Mouse (Mus musculus): ENCODE measurements around the gene Ascl2.

Ascl2 gene

DNA sequence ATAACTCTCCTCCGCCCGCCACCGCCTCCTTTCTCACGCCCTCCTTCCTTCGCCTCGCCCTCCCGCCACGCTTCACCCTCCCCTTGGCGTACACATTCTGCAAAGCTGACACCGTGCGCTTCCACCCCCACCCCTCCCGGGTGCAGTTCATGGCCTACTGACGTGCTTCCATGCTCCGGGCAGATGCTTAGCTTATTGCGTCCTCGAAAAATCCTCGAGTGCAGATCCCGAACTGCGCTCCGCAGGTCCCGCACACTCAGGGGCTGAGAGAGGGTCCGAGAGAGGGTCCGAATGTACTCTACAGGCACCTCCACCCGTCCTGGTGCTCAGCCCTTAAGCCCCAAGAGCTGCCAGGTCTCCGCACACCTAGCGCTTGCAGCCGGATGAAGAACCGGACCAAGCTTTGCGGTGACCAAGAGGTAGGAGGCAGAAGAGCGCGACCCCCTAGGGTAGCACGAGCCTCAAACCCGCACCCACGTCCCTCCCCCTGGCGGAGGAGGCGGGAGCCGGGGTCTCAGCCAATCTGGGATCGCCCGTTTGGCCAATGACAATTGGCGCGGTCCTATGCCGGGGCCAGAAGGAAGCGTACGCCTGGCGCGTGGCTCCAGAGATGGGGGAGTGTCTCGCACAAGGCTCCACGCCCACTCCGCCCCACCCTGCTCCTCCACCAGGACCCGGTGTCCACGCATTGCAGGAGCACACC is at the start of gene Ascl2:
TSS of gene Ascl2 (minus strand) at position 456 of the 703 bp plus-strand sequence.
- DNase-seq (ENCODE audit: low read depth, low spot score) = no peak

GRCm38 (mm10) chr7:143017181-143017580 is 48.1 kb upstream of the Ascl2 start:
- no peak for DNase-seq (ENCODE audit: low read depth, low spot score)

GRCm38 (mm10) chr7:143016424-143017142 is 47.5 kb upstream of the Ascl2 start:
- DNase-seq (ENCODE audit: low read depth, low spot score) = no peak

- DNase-seq (ENCODE audit: low read depth, low spot score) = no peak
Measured at GRCm38 (mm10) chr7:143015755-143016423, 46.8 kb upstream of the Ascl2 start.

DNA sequence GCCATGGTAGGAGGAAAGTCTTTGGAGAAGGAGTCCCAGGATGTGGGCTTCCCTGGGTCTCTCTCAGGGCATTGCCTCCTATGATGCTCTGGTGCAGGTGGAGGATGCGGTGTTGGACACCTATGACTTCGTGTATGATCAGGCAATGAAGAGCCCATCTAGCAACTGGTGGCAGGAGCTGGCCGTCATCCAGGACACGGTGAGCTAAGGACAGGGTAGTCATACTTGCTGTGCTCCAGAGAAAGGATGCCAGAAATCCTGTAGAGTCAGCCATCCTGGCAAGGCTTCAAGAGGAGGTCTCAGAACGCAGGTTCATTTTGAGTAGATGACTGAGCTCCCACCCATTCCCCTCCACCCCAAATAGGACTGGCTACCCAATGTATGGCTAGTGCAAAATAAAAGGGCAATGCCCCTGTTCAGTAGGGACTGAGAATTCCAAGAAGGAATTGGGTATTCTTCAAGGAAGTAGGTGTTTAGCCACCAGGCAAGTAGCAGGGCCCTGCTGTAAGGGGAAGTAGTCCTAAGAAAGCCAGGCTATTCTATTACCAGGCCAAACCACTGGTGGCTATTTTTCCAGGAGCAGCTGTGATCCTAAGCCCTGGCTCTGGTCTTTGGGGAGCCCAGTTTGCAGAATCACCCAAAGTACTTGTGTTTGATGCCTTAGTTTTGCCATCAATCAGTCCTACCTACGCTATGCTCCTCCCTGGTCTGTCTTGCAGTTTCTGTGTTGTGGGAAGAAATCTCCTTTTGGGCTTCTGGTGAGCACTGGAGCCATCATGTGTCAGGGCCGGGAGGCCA is 46.0 kb upstream of the Ascl2 start:
- DNase-seq (ENCODE audit: low read depth, low spot score) = no peak

- no peak for DNase-seq (ENCODE audit: low read depth, low spot score)
Measured at GRCm38 (mm10) chr7:143013420-143014178, 44.5 kb upstream of the Ascl2 start.

- DNase-seq (ENCODE audit: low read depth, low spot score) = no peak
Measured at GRCm38 (mm10) chr7:143012230-143012875, 43.3 kb upstream of the Ascl2 start.

DNA sequence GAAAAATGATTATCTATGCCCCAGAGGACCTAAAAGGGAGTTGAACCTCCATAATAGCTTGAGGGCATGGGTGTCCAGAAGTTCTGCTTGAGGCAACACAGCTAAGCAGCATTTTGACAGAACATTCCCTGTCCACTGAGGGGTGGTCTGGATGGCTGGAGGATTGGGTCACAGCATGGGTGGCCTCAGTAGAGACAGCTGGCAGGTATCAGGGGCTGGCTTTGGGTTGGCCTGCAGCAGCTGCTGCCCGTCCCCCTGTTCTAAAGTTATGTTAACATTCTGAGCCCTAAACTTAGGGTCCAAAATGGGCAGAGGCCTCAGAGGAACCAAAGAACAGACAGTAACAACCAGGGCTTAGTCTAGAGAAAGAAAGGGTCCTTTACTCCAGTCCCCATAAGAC is 42.2 kb upstream of the Ascl2 start:
- DNase-seq (ENCODE audit: low read depth, low spot score) = no peak

- DNase-seq (ENCODE audit: low read depth, low spot score) = no peak
Measured at GRCm38 (mm10) chr7:143009996-143010395, 40.9 kb upstream of the Ascl2 start.

GRCm38 (mm10) chr7:143008996-143009665 is 40.1 kb upstream of the Ascl2 start:
- DNase-seq (ENCODE audit: low read depth, low spot score) = no peak

DNA sequence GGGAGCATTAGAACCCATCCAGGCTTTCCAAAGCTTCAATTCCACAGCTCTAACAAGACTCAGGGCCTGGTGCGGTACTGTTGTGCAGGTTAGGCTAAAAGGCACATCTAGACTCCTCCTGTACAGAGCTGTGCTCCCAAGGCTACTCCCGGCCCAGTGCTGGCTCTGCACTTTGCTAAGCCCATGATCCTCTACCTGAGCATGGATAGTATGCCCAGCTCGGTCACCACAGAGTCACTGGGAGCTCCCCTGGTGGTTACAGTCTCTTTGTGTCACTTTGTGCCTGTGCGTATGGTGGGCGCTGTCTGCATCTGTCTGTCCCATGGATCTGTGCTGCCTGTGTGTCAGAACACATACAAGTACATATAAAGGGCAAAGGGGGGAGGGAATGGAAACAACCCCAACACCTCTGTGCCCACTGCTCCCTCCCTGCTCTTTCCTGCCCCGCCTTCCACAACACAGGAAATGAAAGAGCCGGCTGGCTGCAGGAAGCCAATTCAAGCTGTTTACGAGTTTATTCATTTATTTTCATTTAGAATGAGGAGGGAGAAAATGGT is 39.4 kb upstream of the Ascl2 start:
- DNase-seq (ENCODE audit: low read depth, low spot score) = no peak

DNA sequence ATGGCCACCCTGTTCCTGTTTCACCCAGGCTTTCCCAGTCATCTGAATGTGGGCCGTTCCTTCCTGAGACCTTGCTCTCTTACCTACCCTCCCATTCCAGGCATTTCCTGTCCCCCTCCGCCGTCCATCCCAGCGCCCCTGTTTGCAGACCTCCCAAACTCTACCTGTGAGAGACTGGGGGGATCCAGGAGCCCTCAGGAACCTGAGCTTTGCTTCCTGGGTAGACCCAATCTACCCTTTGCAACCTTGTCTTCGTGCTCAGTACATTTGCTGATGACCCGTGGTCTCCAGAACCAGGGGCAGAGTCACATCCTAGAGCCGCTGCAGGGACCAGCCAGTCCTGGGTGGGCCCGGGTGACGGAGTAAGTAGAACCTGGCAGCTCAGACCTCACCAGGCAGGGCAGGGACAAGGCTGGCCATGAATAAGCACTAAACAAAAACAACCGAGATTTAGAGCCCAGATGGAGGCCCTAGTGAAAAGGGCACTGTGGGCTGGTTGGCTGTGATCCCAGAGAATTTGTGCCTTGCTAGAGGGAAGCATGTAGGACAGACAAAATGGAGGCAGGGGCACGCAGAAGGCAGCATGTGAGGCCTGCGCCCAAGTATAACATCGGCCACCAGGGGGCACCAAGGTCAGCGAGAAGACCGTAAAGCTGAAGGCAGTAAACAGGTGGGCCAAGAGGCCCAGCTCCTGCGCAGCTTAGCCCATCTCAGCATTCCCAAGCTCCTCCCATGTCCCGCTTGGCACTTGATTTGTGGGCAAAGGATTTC is 38.7 kb upstream of the Ascl2 start:
- peak; percentile 87 for DNase-seq (ENCODE audit: low read depth, low spot score)

GRCm38 (mm10) chr7:143006756-143007598 is 37.9 kb upstream of the Ascl2 start:
- no peak for DNase-seq (ENCODE audit: low read depth, low spot score)

- no peak for DNase-seq (ENCODE audit: low read depth, low spot score)
Measured at GRCm38 (mm10) chr7:143006097-143006755, 37.2 kb upstream of the Ascl2 start.

GRCm38 (mm10) chr7:143005344-143006096 is 36.5 kb upstream of the Ascl2 start:
- no peak for DNase-seq (ENCODE audit: low read depth, low spot score)

- no peak for DNase-seq (ENCODE audit: low read depth, low spot score)
Measured at GRCm38 (mm10) chr7:143004727-143005343, 35.8 kb upstream of the Ascl2 start, which contains the start of gene Tspan32. TSS of gene Tspan32 (plus strand) at chr7:143005046.

Data from retina, postnatal 7 days (tissue).